Comparison of ENCODE assay signal across 22 mouse cellular contexts in genomic region chr5:23114249-23114648, GRCm38 (mm10).
DNase-seq lines count a peak whose midpoint lies in the region; ATAC-seq and TF ChIP-seq lines count a peak whose summit lies in the region.
"Had no signal": no experiment of that assay in that cellular context is flagged by ENCODE, and none has a peak within 500 bp of the region (broad histone marks: within the 10 kb centered on the region; RNA-seq: fewer than 3 reads in every experiment).

No protein-coding gene starts in this region.

- H3K4me1 ChIP-seq in lung, postnatal 0 days (ENCODE audit: insufficient read depth, low read depth, low read length), result no peaks in the 10 kb centered on the region
- H3K4me1 ChIP-seq: embryonic facial prominence, embryonic 10.5 days; embryonic facial prominence, embryonic 12.5 days; forebrain, embryonic 13.5 days; forebrain, embryonic 15.5 days had no signal

- no peak overlapping the region for H3K9ac ChIP-seq in lung, postnatal 0 days (replicated peaks; ENCODE audit: low read depth)
- H3K9ac ChIP-seq: embryonic facial prominence, embryonic 12.5 days; forebrain, embryonic 13.5 days; forebrain, embryonic 15.5 days; forebrain, postnatal 0 days had no signal

- no peaks in the 10 kb centered on the region for H3K36me3 ChIP-seq in lung, postnatal 0 days (ENCODE audit: insufficient read depth, low read length)
- H3K36me3 ChIP-seq: embryonic facial prominence, embryonic 10.5 days; embryonic facial prominence, embryonic 12.5 days; forebrain, embryonic 15.5 days had no signal

- no peak overlapping the region for H3K4me2 ChIP-seq in lung, postnatal 0 days (replicated peaks; ENCODE audit: low read depth, low read length)
- H3K4me2 ChIP-seq: embryonic facial prominence, embryonic 12.5 days; forebrain, embryonic 13.5 days; forebrain, embryonic 15.5 days had no signal

- H3K27me3 ChIP-seq in lung, postnatal 0 days (replicated peaks; ENCODE audit: insufficient read depth, low read length), result no peaks in the 10 kb centered on the region
- H3K27me3 ChIP-seq: embryonic facial prominence, embryonic 12.5 days; forebrain, embryonic 13.5 days; forebrain, embryonic 15.5 days had no signal

- H3K9me3 ChIP-seq in lung, postnatal 0 days (ENCODE audit: low read length), result no peaks in the 10 kb centered on the region
- H3K9me3 ChIP-seq: embryonic facial prominence, embryonic 10.5 days; embryonic facial prominence, embryonic 12.5 days; forebrain, embryonic 13.5 days; forebrain, embryonic 15.5 days had no signal

- TF ChIP-seq EP300 in lung, postnatal 0 days (IDR thresholded peaks at IDR 0.05), result no peak

- no peak for TF ChIP-seq CTCF in lung, postnatal 0 days (IDR thresholded peaks at IDR 0.05)

- DNase-seq in lung, postnatal 0 days (ENCODE audit: low spot score), result peak; percentile 7
- DNase-seq in lung, postnatal 10 days, result no peak
- DNase-seq in right cerebral cortex, adult 2 months (ENCODE audit: low spot score in 2 of 2), result no peak
- no peak for DNase-seq in heart, adult 9 months (ENCODE audit: low spot score in 2 of 2)
- DNase-seq: adrenal gland, adult 2 months; adrenal gland, postnatal 10 days; adrenal gland, postnatal 25 days; cerebellum, adult 11 months; cerebellum, adult 18-20 months; cerebellum, adult 8-10 months; cerebellum, adult 9-11 months; cerebellum, postnatal 14 days; cerebellum, postnatal 36 days; forebrain, postnatal 0 days had no signal

- H3K27ac ChIP-seq in lung, postnatal 0 days (ENCODE audit: low read length), result no peak overlapping the region
- H3K27ac ChIP-seq: embryonic facial prominence, embryonic 10.5 days; embryonic facial prominence, embryonic 12.5 days; forebrain, embryonic 13.5 days; forebrain, embryonic 15.5 days had no signal

- H3K4me3 ChIP-seq in lung, postnatal 0 days (ENCODE audit: low read depth, low read length), result no peak overlapping the region
- H3K4me3 ChIP-seq: embryonic facial prominence, embryonic 10.5 days; embryonic facial prominence, embryonic 12.5 days; forebrain, embryonic 13.5 days; forebrain, embryonic 15.5 days had no signal

- no peak for ATAC-seq in lung, postnatal 0 days
- peak; percentile 67 for ATAC-seq in granulocyte monocyte progenitor cell, adult 5-6 weeks (replicated peaks; ENCODE audit: poor library complexity, severe bottlenecking)
- ATAC-seq in megakaryocyte, adult 5-6 weeks (ENCODE audit: poor library complexity, severe bottlenecking), result peak; percentile 80
- peak; percentile 40; the same call in 1 of the 2 replicates for ATAC-seq in monocyte, adult 5-6 weeks (replicated peaks; ENCODE audit: insufficient number of reproducible peaks, low FRiP score, low TSS enrichment, poor library complexity, severe bottlenecking)
- no peak for ATAC-seq in cerebellum, adult (ENCODE audit: insufficient number of reproducible peaks, low FRiP score, low TSS enrichment)
- ATAC-seq: forebrain, embryonic 13.5 days; forebrain, embryonic 15.5 days; forebrain, postnatal 0 days had no signal

- WGBS in lung, postnatal 0 days, result 85% methylated on average over 4 of the region's 4 CpGs

Comparison
In these comparisons a context has a peak if more than half of its experiments do, and no peak if none do; other contexts are left out.
1. ATAC-seq: peak in granulocyte monocyte progenitor cell, adult 5-6 weeks (single experiment), megakaryocyte, adult 5-6 weeks (single experiment) and monocyte, adult 5-6 weeks (single experiment); none in lung, postnatal 0 days (single experiment) and cerebellum, adult (single experiment).